Mouse (Mus musculus): ENCODE measurements around the gene Plcg2. TPM values are rescaled to one million over a fixed set of nuclear protein-coding genes. Genes with fewer than 3 reads are reported as not detected.

The Plcg2 gene
- total and polyA plus RNA-seq, 2 experiments = 0.95 to 1.8 TPM

DNA sequence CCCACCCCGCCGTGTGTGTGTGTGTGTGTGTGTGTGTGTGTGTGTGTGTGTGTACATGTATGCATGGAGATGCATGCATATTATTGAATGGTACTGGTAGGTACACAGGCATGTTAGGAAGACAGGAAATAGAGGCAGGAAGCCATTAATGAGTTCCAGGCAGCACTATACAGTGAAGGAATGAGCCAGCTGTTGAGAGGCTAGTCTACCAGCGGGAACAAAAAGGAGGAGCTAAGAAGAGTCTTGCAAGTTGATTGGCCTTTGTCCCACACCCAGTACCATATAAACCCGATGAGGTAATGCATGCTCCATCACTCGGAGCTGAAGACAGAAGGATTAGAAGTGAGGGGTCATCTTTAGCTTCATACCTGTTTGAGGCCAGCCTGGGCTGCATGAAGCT lies 39.7 kb upstream of the Plcg2 start:
- WGBS = 65% methylated on average over 5 of the region's 5 CpGs
- no peak for DNase-seq (ENCODE audit: extremely low read depth, low read depth, low spot score)
- Histone ChIP-seq H3K4me3 (ENCODE audit: insufficient read depth, low read depth, low read length) (no peak overlapping the region), H3K79me2 (ENCODE audit: control insufficient read depth, insufficient read depth, low read length) (no peaks in the 10 kb centered on the region), H3K36me3 (ENCODE audit: control insufficient read depth, insufficient read depth, low read length) (peaks cover 5% of the 10 kb centered on the region; the same call in 1 of the 2 replicates), H3K4me1 (ENCODE audit: control insufficient read depth, insufficient read depth, low read length) (no peaks in the 10 kb centered on the region), H3K27me3 (ENCODE audit: control insufficient read depth, insufficient read depth, low read length) (no peaks in the 10 kb centered on the region), H3K9ac (ENCODE audit: low read depth, low read length) (no peak overlapping the region), H3K27ac (replicated peaks; ENCODE audit: insufficient read depth, low read depth, low read length) (no peak overlapping the region)
- TF ChIP-seq POLR2A (IDR thresholded peaks at IDR 0.05; ENCODE audit: extremely low read depth, insufficient read depth, low read length) (no peak), CTCF (IDR thresholded peaks at IDR 0.05; ENCODE audit: low read depth, low read length) (no peak)

DNA sequence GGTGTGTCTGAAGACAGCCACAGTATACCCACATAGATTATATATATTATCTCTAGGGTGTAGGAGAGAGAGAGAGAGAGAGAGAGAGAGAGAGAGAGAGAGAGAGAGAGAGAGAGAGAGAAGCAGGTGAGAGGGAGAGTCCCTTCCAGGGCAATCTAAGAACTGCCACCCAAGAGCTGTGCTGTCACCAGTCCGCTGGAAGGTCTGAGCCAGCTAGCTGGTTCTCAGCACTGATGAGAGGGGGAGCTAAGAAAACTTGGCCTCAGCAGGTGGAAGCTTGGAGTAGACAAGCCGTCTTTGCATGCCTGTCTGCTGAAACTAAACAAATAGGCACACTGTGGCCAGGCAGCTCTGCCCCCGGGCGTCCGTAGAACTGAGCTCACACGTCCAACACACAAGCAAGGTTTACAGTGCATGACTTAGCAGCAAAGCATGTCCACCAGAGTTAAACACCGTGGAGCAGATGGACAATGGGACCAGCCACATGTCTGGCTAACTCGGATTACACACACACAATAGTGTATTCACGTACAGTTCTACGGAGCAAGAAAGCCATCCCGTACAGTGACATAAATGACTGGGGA lies 35.3 kb upstream of the Plcg2 start:
- no peak overlapping the region for H3K9ac ChIP-seq (ENCODE audit: low read depth, low read length)
- no peak for DNase-seq (ENCODE audit: extremely low read depth, low read depth, low spot score)
- no peak for TF ChIP-seq CTCF (IDR thresholded peaks at IDR 0.05; ENCODE audit: low read depth, low read length)
- TF ChIP-seq POLR2A (IDR thresholded peaks at IDR 0.05; ENCODE audit: extremely low read depth, insufficient read depth, low read length) = no peak
- H3K79me2 ChIP-seq (ENCODE audit: control insufficient read depth, insufficient read depth, low read length) = no peaks in the 10 kb centered on the region
- peaks cover 3% of the 10 kb centered on the region; the same call in 1 of the 2 replicates for H3K36me3 ChIP-seq (ENCODE audit: control insufficient read depth, insufficient read depth, low read length)
- WGBS = 48% methylated on average over 11 of the region's 11 CpGs
- H3K4me1 ChIP-seq (ENCODE audit: control insufficient read depth, insufficient read depth, low read length) = no peaks in the 10 kb centered on the region
- H3K27me3 ChIP-seq (ENCODE audit: control insufficient read depth, insufficient read depth, low read length) = no peaks in the 10 kb centered on the region
- H3K27ac ChIP-seq (replicated peaks; ENCODE audit: insufficient read depth, low read depth, low read length) = no peak overlapping the region
- H3K4me3 ChIP-seq (ENCODE audit: insufficient read depth, low read depth, low read length) = no peak overlapping the region

- TF ChIP-seq POLR2A (IDR thresholded peaks at IDR 0.05; ENCODE audit: extremely low read depth, insufficient read depth, low read length) (no peak), CTCF (IDR thresholded peaks at IDR 0.05; ENCODE audit: low read depth, low read length) (peak; percentile 45; the same call in 1 of the 2 replicates)
- Histone ChIP-seq H3K36me3 (ENCODE audit: control insufficient read depth, insufficient read depth, low read length) (no peaks in the 10 kb centered on the region), H3K79me2 (ENCODE audit: control insufficient read depth, insufficient read depth, low read length) (no peaks in the 10 kb centered on the region), H3K4me1 (ENCODE audit: control insufficient read depth, insufficient read depth, low read length) (no peaks in the 10 kb centered on the region), H3K27ac (replicated peaks; ENCODE audit: insufficient read depth, low read depth, low read length) (no peak overlapping the region), H3K4me3 (ENCODE audit: insufficient read depth, low read depth, low read length) (no peak overlapping the region), H3K27me3 (ENCODE audit: control insufficient read depth, insufficient read depth, low read length) (no peaks in the 10 kb centered on the region), H3K9ac (ENCODE audit: low read depth, low read length) (no peak overlapping the region)
- DNase-seq (ENCODE audit: extremely low read depth, low read depth, low spot score) = no peak
- 95% methylated on average over 6 of the region's 6 CpGs for WGBS
These were observed 33.6 kb upstream of the Plcg2 start for GRCm38 (mm10) chr8:117464525-117464924.

- Histone ChIP-seq H3K27ac (replicated peaks; ENCODE audit: insufficient read depth, low read depth, low read length) (no peak overlapping the region), H3K4me3 (ENCODE audit: insufficient read depth, low read depth, low read length) (no peak overlapping the region), H3K4me1 (ENCODE audit: control insufficient read depth, insufficient read depth, low read length) (no peaks in the 10 kb centered on the region), H3K36me3 (ENCODE audit: control insufficient read depth, insufficient read depth, low read length) (no peaks in the 10 kb centered on the region), H3K79me2 (ENCODE audit: control insufficient read depth, insufficient read depth, low read length) (no peaks in the 10 kb centered on the region), H3K9ac (ENCODE audit: low read depth, low read length) (no peak overlapping the region), H3K27me3 (ENCODE audit: control insufficient read depth, insufficient read depth, low read length) (peaks cover 3% of the 10 kb centered on the region; the same call in 1 of the 2 replicates)
- no peak for TF ChIP-seq POLR2A (IDR thresholded peaks at IDR 0.05; ENCODE audit: extremely low read depth, insufficient read depth, low read length)
- peak; percentile 74 for TF ChIP-seq CTCF (IDR thresholded peaks at IDR 0.05; ENCODE audit: low read depth, low read length)
- DNase-seq (ENCODE audit: extremely low read depth, low read depth, low spot score) = peak; percentile 75
- WGBS = 22% methylated on average over 5 of the region's 5 CpGs
These were observed 32.8 kb upstream of the Plcg2 start for GRCm38 (mm10) chr8:117465250-117465649.

- DNase-seq (ENCODE audit: extremely low read depth, low read depth, low spot score) = no peak
- no peaks in the 10 kb centered on the region for H3K36me3 ChIP-seq (ENCODE audit: control insufficient read depth, insufficient read depth, low read length)
- H3K4me1 ChIP-seq (ENCODE audit: control insufficient read depth, insufficient read depth, low read length) = no peaks in the 10 kb centered on the region
- 84% methylated on average over 10 of the region's 10 CpGs for WGBS
- H3K27me3 ChIP-seq (ENCODE audit: control insufficient read depth, insufficient read depth, low read length) = peaks cover 6% of the 10 kb centered on the region; the same call in 1 of the 2 replicates
- no peak overlapping the region for H3K27ac ChIP-seq (replicated peaks; ENCODE audit: insufficient read depth, low read depth, low read length)
- H3K4me3 ChIP-seq (ENCODE audit: insufficient read depth, low read depth, low read length) = no peak overlapping the region
- no peak overlapping the region for H3K9ac ChIP-seq (ENCODE audit: low read depth, low read length)
- TF ChIP-seq POLR2A (IDR thresholded peaks at IDR 0.05; ENCODE audit: extremely low read depth, insufficient read depth, low read length) (no peak), CTCF (IDR thresholded peaks at IDR 0.05; ENCODE audit: low read depth, low read length) (no peak)
- H3K79me2 ChIP-seq (ENCODE audit: control insufficient read depth, insufficient read depth, low read length) = no peaks in the 10 kb centered on the region
These were observed 30.6 kb upstream of the Plcg2 start for GRCm38 (mm10) chr8:117467466-117467865.

Data from liver, adult 2 months (tissue).